Mouse (Mus musculus) thymus, adult 2 months (tissue): Measurements from ENCODE around the gene 1700122O11Rik.

Experiments
- CTCF ChIP-seq: fragments of 200-500 bp; IDR thresholded peaks from 2 replicates; pipeline ENCODE4 v1.5.1; 2012; ENCODE audit warnings: mild to moderate bottlenecking, control low read depth, low read length, moderate library complexity, borderline replicate concordance; ENCODE audit not compliant: control insufficient read depth, poor library complexity, insufficient read depth; ENCODE audit errors: extremely low read depth
- POLR2A ChIP-seq: fragments of 200-500 bp; IDR thresholded peaks from 2 replicates; pipeline ENCODE4 v1.6.1; 2012; ENCODE audit warnings: mild to moderate bottlenecking, low read length, control low read depth, moderate library complexity; ENCODE audit not compliant: control insufficient read depth, poor library complexity, insufficient read depth; ENCODE audit errors: extremely low read depth

GRCm38 (mm10) chr17:48053646-48054045 is 15.6 kb upstream of the 1700122O11Rik start:
- TF ChIP-seq CTCF: no peak
- TF ChIP-seq POLR2A: no peak
